Mouse (Mus musculus) myocyte (in vitro differentiated cells): Measurements from ENCODE around the gene Srgap3.

Experiments used
- E2F4 ChIP-seq: IDR thresholded peaks from one replicate; pipeline ENCODE4 v1.6.1; 2011; ENCODE audit warnings: mild to moderate bottlenecking, control low read depth, moderate library complexity; ENCODE audit not compliant: insufficient read depth
- MAX ChIP-seq: IDR thresholded peaks from one replicate; pipeline ENCODE4 v1.6.1; 2011; ENCODE audit warnings: low read depth, mild to moderate bottlenecking, control low read depth
- MYOD1 ChIP-seq, 3 experiments: IDR thresholded peaks; one replicate each; pipeline ENCODE4 v1.6.1; 2011; ENCODE audit warnings: control low read depth in 2 of 3, low read depth in 2 of 3, mild to moderate bottlenecking in 2 of 3, moderate library complexity in 1 of 3; ENCODE audit not compliant: insufficient read length in 2 of 3, control insufficient read depth in 1 of 3
- MYOG ChIP-seq, 3 experiments: IDR thresholded peaks; one replicate each; pipeline ENCODE4 v1.6.1; 2011; ENCODE audit warnings: control low read depth in 2 of 3, low read depth in 2 of 3, mild to moderate bottlenecking in 2 of 3; ENCODE audit not compliant: insufficient read length in 2 of 3, control insufficient read depth in 1 of 3, insufficient read depth in 1 of 3
- POLR2A ChIP-seq: IDR thresholded peaks from one replicate; pipeline ENCODE4 v1.6.1; 2011; ENCODE audit warnings: low read depth, mild to moderate bottlenecking, control low read depth, moderate library complexity; ENCODE audit not compliant: insufficient read length
- POLR2AphosphoS2 ChIP-seq: IDR thresholded peaks from one replicate; pipeline ENCODE4 v1.6.1; 2011; ENCODE audit warnings: low read depth, control low read depth; ENCODE audit not compliant: insufficient read length
- USF1 ChIP-seq: IDR thresholded peaks from one replicate; pipeline ENCODE4 v1.6.1; 2011; ENCODE audit warnings: low read depth, mild to moderate bottlenecking, control low read depth, moderate library complexity

DNA sequence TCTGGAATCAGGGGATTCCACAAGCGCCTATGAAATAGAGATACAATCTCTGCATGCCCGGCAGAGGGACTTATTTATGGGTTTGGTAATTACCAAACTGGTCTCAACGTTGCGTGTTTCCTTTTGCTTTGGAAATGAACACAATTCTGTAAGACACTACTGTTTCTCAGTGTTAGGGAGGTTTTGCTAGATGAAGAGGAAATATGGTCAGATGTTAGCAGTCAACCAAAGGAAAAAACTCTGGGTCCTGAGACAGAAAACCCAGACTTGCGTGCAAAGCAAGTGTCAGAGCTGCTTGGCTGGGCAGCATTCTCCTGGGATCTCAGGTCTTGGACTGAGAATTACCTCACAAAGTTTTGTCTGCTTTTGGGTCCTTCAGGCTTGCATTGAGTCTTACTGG, 34.5 kb downstream of the Srgap3 start:
- TF ChIP-seq POLR2A (no peak), POLR2AphosphoS2 (no peak), MYOD1 (IDR thresholded peaks at IDR 0.05; ENCODE audit: control insufficient read depth in 1 of 3, insufficient read length in 2 of 3, low read depth in 2 of 3) (no peak), E2F4 (no peak), MAX (no peak), MYOG (IDR thresholded peaks at IDR 0.05; ENCODE audit: control insufficient read depth in 1 of 3, insufficient read depth in 1 of 3, insufficient read length in 2 of 3, low read depth in 2 of 3) (no peak), USF1 (no peak)
